Mouse (Mus musculus) left cerebral cortex, adult 9 months (tissue): Measurements from ENCODE around the gene Kcnip3.

Source experiments
- DNase-seq, 2 experiments: peaks; one replicate each; pipeline ENCODE4 v3.0.0; 2022; ENCODE audit warnings: low spot score in 2 of 2

Kcnip3 gene

DNA sequence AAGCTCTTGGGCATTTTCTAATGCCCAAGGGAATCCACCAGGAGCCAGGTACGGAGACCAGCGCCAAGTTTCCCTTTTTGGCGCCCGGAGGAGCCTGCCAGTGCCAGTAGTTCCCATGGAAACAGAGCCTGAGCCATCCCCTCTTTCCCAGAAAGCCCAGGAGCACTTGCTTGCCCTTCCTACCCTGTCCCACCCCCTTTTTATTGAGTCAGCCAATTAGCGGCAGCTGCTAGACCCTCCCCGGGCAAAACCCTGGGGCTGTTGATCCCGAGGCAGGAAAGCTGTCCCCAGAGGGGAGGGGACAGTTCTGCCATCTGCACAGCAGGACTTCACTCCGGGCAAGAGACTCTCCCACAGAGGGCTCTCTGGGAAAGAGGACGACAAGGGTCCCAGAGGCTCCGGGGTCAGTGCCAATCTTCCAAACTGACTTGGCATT, at the start of gene Kcnip3:
Kcnip3 (minus strand) TSS at position 89 of the 436 bp plus-strand sequence.
- peak; percentile 74 to 82 for DNase-seq

DNA sequence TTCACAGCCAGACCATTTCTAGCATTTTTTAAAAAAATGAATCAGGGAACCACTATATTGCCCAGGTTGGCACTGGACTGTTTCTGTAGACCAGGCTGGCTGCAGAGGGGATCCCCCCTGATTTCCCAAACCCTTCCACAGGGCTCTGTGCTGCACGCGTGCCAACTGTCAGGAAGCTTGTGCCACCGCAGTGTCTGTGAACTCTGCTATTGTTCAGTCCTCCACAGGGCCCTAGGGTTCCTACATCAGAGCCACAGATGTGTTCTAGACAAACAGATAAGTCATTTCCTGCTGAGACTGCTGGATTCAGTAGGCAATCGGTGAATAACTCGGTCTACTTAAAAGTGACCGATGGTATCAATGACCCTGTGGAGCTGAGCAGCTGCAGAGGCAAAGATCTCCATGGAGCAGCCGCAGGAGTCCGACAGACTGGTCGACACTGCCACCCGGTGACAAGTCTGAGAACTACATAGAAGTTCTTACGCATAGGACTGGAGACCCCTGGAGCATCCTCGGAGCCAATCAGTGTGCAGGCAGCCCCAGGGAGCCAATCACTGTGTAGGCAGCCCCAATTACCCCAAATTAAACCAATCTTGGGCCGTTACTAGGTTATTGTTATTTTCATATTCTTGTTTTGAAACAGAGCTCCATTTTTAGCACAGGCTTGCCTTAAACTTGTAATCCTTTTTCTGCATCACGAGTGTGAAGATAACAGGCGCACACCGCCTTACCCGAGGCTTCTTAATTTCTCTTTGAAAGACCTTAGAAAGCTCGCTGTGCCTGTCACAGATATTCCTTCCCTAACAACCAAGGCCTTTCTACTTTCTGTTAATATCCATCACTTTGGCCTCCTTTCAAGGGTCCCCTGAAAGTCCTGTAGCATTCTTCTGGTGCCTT, 37.4 kb upstream of the Kcnip3 start:
- DNase-seq: peak; percentile 84 to 97

DNA sequence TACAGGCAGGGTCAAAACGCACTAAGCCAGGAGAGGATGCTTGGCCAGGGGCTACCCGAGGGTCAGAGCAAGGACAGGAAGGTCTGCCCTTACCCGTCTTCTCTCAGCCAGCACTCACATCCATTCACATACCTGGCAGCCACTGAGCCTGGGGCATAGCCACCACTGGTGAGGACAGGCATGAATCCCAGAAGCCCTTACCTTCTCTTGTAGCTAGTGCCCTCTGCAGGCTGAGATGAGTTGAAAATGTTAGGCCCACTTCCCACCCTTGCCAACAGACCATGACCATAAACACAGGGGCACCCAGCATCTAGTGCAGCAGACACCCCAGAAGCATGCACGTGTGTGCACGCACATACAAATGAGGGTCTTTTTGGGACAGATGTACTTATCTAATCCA, 29.2 kb upstream of the Kcnip3 start:
- DNase-seq: peak in 1 of 2 experiments; percentile 66

DNA sequence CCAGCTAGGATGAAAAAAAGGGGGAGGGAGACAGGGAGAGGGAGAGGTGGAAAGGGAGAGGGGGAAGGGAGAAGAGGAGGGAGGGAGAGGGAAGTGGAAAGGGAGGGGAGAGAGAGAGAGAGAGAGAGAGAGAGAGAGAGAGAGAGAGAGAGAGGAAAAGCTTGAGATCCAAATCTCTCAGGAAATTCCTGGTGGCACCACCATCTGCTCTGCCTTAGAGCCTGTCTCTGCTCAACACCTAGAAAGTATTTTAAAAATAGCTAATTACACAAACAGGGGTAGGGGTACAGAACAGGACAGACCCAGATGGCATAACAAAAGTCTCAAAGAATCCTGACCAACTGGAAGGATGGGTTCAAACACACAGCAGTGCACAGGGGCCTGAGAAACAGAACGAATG, 28.6 kb upstream of the Kcnip3 start:
- no peak for DNase-seq

DNA sequence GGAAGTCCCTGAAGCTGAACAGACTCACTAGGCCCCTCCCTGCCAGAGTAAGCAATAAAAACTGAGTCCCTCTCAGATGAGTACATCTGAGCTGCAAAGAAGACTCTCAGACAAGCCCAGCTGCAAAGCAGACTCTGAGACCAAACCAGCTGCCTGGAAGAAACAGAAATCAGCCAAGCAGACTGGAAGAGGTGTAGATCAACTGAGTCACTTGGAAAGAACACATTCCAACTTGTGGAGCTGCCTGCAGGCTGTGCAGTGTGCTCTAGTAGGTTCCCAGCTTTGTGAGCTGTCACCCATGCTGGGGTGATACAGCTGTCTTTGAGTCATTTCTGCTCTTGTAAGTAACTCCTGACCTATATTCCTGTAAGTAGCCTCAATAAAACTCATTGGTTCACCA, 27.8 kb upstream of the Kcnip3 start:
- DNase-seq: no peak

DNA sequence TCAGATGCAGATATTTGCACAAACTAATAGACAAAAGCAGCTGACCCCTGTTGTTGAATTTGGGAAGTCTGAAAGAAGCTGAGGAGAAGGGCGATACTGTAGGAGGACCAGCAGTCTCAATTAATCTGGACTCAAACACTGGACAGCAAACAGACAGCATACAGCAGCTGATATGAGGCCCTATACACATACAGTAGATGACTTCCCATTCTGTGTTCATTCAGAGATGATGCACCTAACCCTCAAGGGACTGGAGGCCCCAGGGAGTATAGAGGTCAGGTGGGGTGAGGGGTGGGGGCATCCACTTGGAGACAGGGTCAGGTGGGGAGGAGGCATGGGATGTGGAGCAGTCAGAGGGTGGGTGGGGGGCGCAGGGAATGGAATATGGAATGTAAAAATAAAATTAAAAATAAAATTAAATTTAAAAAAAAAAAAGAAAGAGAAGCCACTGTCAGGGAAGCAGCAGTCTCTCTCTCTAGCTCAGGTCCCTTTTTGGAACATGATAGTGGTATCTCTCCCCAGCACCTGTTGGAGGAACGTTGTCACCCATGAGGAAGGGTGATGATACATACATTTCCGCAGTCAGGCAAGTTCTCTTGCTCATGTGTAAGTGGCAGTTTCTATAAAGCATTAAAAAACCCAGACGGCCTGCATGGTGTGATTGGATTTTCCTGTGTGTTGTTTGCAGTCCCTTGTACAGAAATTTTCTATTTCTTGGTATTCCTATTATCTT, 26.6 kb upstream of the Kcnip3 start:
- DNase-seq: no peak

DNA sequence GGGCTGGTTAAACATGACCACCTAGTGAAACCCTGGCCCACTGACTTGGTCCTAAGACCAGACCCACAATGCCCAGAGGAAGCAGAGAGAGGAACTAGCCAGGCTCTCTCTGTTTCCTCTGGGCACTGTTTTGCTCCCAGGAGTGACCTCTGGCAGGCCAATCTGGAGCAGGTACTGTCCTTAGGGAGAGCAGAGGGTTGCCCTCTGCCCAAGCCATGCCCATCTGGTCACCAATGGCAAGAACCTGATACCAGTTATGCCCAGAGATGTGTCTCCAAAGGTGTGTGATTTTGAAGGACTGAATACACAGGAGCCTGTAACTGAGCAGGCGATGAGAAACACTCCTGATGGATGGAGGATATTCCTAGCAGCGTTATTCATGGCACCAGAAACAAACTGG, 19.8 kb upstream of the Kcnip3 start:
- no peak for DNase-seq

DNA sequence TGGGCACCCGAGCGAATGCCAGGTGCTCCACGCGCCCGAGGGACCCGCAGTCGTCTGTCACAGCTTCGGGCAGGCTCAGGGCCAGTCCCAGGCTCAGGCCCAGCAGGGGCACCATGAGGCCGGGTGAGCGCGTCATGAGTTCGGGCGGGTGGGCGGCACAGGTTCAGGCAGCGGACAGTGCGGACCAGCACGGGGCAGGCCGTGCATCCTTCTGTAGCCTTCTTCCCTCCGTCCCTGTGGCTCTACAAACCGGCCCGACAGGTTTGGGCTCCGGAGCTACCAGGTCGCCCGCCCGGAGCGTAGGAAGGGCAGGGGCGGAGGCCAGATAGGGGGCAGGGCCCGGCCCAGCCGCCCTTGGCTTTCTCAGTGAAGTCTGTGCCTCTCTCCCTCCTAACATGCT, 19.3 kb upstream of the Kcnip3 start, which contains the start of gene Prom2:
Prom2 (minus strand) TSS at position 283 of the 400 bp plus-strand sequence.
- DNase-seq: no peak

DNA sequence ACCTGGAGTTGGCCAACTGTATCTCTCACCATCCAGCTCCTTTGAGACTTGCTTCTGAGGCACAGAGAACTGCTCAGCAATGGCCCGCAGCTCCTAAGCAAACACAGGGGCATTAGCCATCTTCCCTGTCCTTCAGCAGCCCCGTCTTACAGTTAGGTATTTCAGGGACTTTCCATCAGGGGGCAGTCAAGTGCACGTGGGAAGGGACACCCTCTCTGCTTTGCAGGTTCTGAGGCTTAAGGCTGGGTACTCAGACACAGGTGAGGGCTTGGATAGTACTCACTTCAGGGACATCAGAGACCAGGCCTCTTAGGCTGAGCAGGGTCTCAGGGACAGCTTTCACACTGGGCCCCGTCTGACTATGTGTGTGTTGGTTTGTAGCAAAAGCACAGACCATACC, 17.6 kb upstream of the Kcnip3 start:
- no peak for DNase-seq

DNA sequence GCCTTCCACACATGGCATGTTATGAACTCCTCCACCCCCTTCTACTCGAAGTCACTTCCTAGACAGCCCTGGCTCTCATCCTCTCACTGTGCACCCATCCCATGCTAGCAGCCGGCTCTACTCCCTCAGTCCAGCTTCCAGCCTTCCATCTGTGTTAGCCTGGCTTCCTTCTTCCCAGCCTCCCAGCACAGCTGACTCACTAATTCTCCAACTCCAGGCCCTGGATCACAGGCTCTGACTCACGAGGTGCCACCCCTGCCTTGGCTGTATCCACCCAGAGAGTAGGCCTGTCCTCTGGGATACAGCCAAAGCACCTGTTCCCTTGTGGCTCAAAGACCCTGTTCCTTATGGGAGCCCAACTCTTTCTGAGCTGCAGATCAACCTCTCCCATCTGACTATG, 15.7 kb upstream of the Kcnip3 start:
- DNase-seq: peak; percentile 55 to 80

DNA sequence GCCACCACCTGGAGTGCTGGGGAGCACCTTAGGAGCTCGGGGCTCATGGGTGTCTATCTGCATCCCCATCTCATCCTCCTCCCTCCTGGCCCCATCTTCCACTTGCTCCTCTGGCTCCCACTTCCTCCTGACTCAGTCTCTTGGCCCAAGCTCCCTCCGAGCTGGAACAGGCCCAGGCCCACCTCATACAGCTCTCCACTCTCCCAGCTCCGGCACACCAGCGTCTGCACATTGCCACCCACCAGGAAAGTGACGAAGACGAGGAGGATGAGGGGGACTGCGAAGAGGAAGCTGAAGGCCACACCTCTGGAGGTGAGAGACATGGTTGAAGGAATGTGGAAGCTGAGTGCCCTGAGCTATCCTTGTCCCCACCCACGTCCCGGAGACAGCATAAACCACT, 13.5 kb upstream of the Kcnip3 start:
- DNase-seq: peak; percentile 46 to 85

DNA sequence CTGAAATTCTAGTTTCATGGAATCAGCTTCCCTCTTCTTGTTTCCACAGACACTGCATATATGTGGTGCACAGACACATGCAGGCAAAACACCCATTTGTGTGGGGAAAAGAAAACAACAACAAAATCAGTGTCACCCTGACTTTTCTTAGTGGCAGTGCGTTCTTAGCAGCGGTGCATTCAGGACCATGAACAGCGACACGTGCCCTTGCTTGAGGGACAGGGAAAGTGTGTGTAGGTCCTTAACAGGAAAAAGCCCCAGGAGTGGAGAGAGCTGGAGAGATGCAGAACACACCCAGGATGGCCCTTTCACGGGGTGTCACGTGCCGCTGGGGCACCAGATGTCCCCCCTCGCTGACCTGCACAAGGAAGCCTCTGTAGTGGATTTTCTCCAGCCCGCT, 10.5 kb upstream of the Kcnip3 start:
- no peak for DNase-seq

DNA sequence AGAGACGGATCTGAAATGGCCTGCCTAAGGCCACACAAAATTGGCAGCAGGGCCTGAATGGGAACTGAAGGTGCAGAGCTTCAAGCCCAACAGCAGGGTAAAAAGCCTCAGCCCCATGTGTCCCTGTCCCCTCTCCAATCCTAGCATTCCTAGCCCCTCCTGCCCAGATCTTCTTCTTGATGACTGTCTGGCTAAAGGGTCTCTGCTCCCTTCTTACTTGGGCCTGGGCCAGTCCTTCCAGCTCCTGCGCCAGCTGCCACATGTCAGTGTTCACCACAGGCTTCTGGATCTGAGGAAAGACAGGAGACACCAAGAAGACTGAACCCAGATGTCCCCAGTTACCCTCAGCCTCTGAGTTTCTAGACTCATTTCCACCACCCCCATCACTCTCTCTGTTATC, 9.7 kb upstream of the Kcnip3 start:
- DNase-seq: no peak

DNA sequence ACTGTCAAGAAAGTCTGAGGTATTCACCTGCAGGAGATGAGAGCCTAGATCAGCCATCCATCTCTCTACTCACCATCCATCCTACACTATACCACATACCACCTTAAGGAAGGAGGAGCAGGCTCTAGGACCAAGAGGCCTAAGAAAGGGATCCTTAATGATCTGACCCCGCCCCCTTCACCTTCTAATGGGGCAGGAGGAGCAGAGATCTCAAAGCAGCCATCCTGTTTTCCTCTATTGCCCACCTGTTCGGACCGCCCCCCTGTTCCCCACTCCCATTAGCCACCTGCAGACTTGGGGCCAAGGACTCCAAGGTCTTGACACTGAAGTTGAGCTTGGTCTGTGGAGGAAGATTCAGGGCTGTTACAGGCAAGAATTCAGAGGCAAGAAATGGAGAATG, 8.5 kb upstream of the Kcnip3 start:
- DNase-seq: no peak

DNA sequence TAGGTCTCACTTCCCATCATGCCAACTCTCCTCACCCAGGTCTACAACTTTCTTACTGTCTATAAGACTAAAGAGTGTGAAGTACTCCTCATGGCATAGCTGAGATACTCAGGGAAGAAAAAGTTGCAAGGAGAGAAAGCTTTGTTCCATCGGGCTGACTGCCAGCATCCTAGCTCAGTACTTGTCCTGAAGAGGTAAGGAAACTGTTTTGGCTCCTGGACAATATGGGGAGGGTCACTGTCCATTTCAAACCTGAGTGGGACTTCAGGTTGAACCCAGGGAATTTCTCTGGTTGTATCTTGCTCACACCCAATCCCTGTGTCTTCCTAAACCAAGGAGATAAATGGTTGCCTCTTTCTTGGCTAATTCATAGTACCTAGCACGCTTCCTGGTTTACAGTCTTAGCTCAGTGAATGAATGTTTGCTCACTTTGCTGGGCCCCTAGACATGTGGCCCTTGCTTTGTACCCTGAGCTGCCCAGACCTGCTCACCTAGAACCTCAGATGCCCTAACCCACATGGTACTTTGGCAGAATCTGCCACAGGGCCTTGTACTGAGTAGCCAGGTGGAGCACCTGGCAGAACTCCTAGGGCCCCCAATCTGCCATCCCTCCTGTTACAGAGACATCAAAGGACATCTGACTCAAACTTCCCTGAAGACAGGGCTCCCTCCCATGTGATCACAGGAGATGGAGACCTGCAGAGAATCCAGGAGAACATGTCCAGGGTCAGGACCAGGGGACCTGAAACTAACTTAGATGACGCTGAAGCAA, 3.3 kb upstream of the Kcnip3 start:
- DNase-seq: no peak

DNA sequence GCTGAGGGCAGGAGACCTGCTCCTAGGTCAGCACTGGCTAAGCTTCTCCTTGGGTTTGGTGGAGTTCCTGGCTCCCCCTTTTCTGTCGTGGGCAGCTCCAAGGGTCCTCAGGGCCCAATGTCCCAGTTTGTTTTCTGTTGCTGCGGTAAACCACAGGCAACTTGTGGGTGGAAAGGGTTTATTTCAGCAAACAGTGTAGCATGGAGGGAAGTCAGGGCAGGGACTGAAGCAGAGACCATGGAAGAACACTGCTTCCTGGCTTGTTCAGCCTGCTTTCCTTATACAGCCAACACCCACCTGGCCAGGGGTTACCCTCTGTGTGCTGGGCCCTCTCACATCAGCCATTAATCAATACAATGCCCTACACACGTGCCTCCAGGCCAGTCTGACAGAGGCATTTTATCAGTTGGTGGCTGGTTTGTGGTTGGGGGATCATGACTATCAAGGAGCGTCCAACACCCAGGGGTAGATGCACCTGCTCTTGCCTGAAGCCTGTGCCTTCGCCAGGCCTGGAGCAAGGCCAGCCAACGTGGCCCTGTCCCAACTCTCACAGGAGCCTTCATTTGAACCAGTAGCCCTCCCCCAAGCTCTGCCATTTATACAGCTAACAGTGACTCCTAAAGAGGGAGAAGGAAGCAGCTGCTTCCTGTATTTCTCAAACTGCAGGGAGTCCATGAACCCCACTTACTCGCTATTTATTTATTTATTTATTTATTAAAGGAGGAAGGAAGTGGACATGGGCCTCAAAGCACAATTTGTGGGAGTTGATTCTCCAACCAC, 2.2 kb upstream of the Kcnip3 start:
- no peak for DNase-seq

DNA sequence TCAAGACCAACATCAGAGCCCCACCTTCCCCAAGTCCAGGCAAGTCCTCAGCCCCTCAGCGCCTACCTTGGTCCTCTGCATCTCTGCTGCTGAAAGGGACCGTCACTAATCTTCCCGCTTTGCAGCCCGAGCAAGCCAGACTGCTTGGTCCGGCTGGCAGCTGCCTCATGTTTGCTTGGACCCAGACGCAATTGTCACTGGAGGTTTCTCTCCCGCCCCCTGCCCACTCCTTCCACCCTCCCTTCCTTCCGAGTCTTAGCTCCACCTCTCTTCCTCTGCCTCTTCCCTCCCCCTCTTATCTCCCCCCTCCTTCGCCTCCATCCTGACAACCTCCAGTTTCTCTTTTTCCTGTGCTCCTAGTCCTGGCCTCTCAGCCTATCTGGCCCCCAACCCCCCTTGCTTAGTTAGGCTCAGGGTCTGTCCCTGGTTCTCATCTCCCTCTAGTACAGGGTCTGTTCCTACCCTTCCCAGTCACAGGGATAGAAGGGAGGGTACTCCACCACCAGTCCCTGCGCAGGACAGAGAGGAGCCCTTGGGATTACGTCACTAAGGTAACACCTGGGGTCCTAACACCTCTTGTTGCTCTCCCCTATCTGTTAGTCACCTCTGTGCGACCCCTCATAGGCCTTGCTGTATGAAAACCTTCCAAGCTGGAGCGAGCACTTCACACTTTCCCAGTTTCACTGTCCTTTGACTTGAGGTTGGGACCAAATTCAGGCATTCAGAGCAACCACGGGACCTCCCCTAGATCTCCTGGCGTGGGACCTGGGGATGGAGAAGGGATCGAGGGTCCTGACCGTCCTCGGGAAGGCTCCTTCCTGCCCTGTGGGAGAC, 505 bp downstream of the Kcnip3 start:
- peak in 1 of 2 experiments; percentile 79 for DNase-seq

DNA sequence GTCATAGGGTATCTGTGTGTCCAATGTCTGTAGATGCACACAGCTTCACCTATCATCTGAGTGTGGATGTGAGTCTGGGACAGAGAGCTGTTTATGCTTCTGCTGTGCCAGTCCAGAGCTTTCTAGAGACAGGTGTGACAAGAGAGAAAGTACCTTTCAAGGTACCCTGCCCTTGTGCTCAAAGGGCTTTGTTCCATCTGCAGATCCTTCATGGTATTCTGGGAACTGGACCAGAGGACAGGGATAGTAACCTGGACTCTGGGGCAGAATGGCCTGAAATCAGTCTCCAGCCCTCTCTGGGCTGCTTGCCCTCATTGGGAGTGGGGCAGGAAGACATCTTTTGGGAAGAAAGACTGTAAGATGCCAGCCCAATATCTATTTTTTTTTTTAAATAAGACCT, 1.8 kb downstream of the Kcnip3 start:
- no peak for DNase-seq

DNA sequence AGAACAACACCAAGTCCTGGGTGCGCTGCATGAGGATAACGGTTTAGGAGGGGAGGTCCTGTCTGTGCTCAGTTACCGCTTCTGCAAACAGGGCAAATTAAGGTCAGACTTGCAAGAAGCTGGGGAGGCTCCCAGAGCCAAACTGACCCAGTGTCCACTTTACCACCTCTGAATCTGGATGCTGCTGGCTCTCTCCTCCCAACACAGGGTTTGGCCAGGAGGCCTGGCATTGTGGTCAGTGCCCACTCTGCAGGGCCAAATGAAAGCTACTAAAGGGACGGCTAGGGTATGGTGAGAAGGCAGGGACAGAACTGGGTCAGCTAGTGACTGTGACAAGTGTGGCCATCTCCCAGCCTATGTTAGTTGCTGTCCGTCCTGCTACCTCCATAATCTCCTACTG, 2.6 kb downstream of the Kcnip3 start:
- no peak for DNase-seq

DNA sequence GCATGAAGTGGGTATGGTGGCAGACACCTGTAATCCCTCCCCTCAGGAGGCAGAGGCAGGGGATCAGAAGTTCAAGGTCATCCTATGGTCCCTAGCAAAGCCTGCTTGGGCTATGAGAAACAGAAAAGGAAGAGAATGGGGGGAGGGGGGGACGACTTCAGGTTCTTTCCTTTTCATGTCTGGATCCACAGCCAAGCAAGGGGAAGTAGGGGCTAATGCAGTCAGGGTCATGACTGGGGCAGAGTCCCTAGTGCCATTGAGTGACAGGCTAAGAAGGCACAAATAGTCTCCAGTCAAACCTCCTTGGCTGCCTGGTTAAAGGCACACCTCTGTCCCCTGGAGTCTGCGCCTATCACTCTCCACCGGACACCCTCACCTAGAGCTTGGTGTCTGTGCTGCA, 3.1 kb downstream of the Kcnip3 start:
- DNase-seq: no peak
